Mouse (Mus musculus) left cerebral cortex, adult 2 months (tissue): ENCODE data around the gene Kcnn1. TPM values are rescaled to one million over a fixed set of nuclear protein-coding genes. Genes with fewer than 3 reads are reported as not detected.
A peak's percentile ranks its signal among the peaks of the same experiment; 100 is the strongest.
"Not testable (repeated sequence)": the region's sequence is repeated elsewhere in the genome, so short reads cannot be mapped to it uniquely, and the experiment has no call there.

Experiments used
- DNase-seq, 2 experiments: peaks; one replicate each; pipeline ENCODE4 v3.0.0; 2021 to 2022; ENCODE audit warnings: low spot score in 2 of 2, mixed read lengths in 1 of 2; ENCODE audit errors: extremely low spot score in 1 of 2
- H3K27ac ChIP-seq: fragments of 200-600 bp; 2 replicates; pipeline ENCODE4 v1.8.1; 2022
- H3K4me3 ChIP-seq: fragments of 200-600 bp; 2 replicates; pipeline ENCODE4 v1.8.1; 2022
- CTCF ChIP-seq: fragments of 200-600 bp; IDR thresholded peaks from 2 replicates; pipeline ENCODE4 v1.8.1; 2022; ENCODE audit warnings: antibody characterized with exemption, mild to moderate bottlenecking, moderate library complexity
- intact Hi-C: fragments of 180-260 bp; cut with DNase I; formaldehyde crosslinking; loops from one replicate; pipeline ENCODE4 v1.15.1; 2025
- total RNA-seq, 2 experiments: library from RNA; stranded (reverse); gene quantifications; 2 replicates each; pipeline ENCODE4 v1.2.3; 2021

Gene Kcnn1
- total RNA-seq, 2 experiments from 2014 or later, result 20.0 to 20.4 TPM

GRCm38 (mm10) chr8:70898661-70899198 is 35.7 kb upstream of the Kcnn1 start:
- Histone ChIP-seq H3K4me3 (no peak overlapping the region), H3K27ac (no peak overlapping the region)
- no peak for TF ChIP-seq CTCF
- no peak for DNase-seq
- intact Hi-C loops, result loop anchor here (2.0 to 10.0 kb wide), 4 partner anchors 66 to 566 kb away; partner anchors contain the start of genes Abhd8, Dda1, Mrpl34 and Use1

- peak; percentile 83 to 86 for DNase-seq
- intact Hi-C loops, result loop anchor here (1.0 to 10.0 kb wide), 6 partner anchors 25 to 567 kb away; partner anchors contain the start of genes Abhd8, Ccdc124, Dda1 and Haus8
- peak; percentile 85 for TF ChIP-seq CTCF
- Histone ChIP-seq H3K4me3 (peak overlapping the region; percentile 97), H3K27ac (peak overlapping the region; percentile 91)
Observed at GRCm38 (mm10) chr8:70897681-70898413, 34.8 kb upstream of the Kcnn1 start.

- TF ChIP-seq CTCF, result peak; percentile 27
- peak; percentile 91 to 95 for DNase-seq
- peak within 1 kb of the TSS; percentile 97 for H3K27ac ChIP-seq
- intact Hi-C loops, result loop anchor here (1.0 to 10.0 kb wide), 4 partner anchors 24 to 568 kb away; partner anchors contain the start of genes Abhd8, Ccdc124, Dda1 and Haus8
- H3K4me3 ChIP-seq, result peak within 1 kb of the TSS; percentile 97
Observed at GRCm38 (mm10) chr8:70897021-70897680, 34.1 kb upstream of the Kcnn1 start, which contains the start of gene Rpl18a. Gene Rpl18a (minus strand): TSS chr8:70897412.

GRCm38 (mm10) chr8:70896316-70897020 is 33.4 kb upstream of the Kcnn1 start:
- no peak for DNase-seq
- TF ChIP-seq CTCF, result no peak
- peak overlapping the region; percentile 97 for H3K27ac ChIP-seq
- intact Hi-C loops, result loop anchor here (1.0 to 10.0 kb wide), 4 partner anchors 23 to 568 kb away; partner anchors contain the start of genes Abhd8, Ccdc124, Dda1 and Haus8
- H3K4me3 ChIP-seq, result peak overlapping the region; percentile 97

- not testable (repeated sequence) for H3K4me3 ChIP-seq, DNase-seq, H3K27ac ChIP-seq
- intact Hi-C loops, result loop anchor here (2.0 to 10.0 kb wide), 3 partner anchors 377 to 569 kb away; partner anchors contain the start of genes Abhd8, Dda1, Haus8 and Mrpl34
Observed at GRCm38 (mm10) chr8:70895571-70896259, 32.7 kb upstream of the Kcnn1 start.

- Histone ChIP-seq H3K4me3 (no peak overlapping the region), H3K27ac (no peak overlapping the region)
- TF ChIP-seq CTCF, result no peak
- intact Hi-C loops, result loop anchor here (5.0 to 10.0 kb wide), 2 partner anchors 472 to 570 kb away; partner anchors contain the start of genes Abhd8, Dda1, Mrpl34 and Use1
- no peak for DNase-seq
Observed at GRCm38 (mm10) chr8:70894771-70895545, 31.9 kb upstream of the Kcnn1 start.

- no peak for TF ChIP-seq CTCF
- intact Hi-C loops, result loop anchor here (10.0 kb wide), 1 partner anchor 570 kb away; the partner anchor contains the start of genes Abhd8, Dda1 and Mrpl34
- no peak for DNase-seq
- no peak overlapping the region for H3K4me3 ChIP-seq
- no peak overlapping the region for H3K27ac ChIP-seq
Observed at GRCm38 (mm10) chr8:70894385-70894720, 31.3 kb upstream of the Kcnn1 start.

- Histone ChIP-seq H3K27ac (no peak overlapping the region), H3K4me3 (no peak overlapping the region)
- TF ChIP-seq CTCF, result peak; percentile 70
- peak; percentile 50 to 61 for DNase-seq
- intact Hi-C loops, result loop anchor here (10.0 kb wide), 1 partner anchor 571 kb away; the partner anchor contains the start of genes Abhd8, Dda1 and Mrpl34
Observed at GRCm38 (mm10) chr8:70893656-70894384, 30.8 kb upstream of the Kcnn1 start.

GRCm38 (mm10) chr8:70892896-70893655 is 30.0 kb upstream of the Kcnn1 start:
- TF ChIP-seq CTCF, result no peak
- Histone ChIP-seq H3K27ac (no peak overlapping the region), H3K4me3 (no peak overlapping the region)
- intact Hi-C loops, result loop anchor here (10.0 kb wide), 1 partner anchor 572 kb away; the partner anchor contains the start of genes Abhd8, Dda1 and Mrpl34
- DNase-seq, result no peak
